Mouse (Mus musculus): ENCODE results near the gene Map4k4.

GRCm38 (mm10) chr1:40072558-40072957 lies 171.8 kb downstream of the Map4k4 start:
- no peak for TF ChIP-seq MAX (IDR thresholded peaks at IDR 0.05; ENCODE audit: low read depth)
- TF ChIP-seq POLR2A (IDR thresholded peaks at IDR 0.05; ENCODE audit: insufficient read length, low read depth) = no peak
- TF ChIP-seq REST (IDR thresholded peaks at IDR 0.05; ENCODE audit: insufficient read depth, insufficient read length) = no peak
- no peak for TF ChIP-seq E2F4 (IDR thresholded peaks at IDR 0.05; ENCODE audit: insufficient read depth)
- TF ChIP-seq POLR2AphosphoS2 (IDR thresholded peaks at IDR 0.05; ENCODE audit: insufficient read length, low read depth) = no peak
- TF ChIP-seq SRF (IDR thresholded peaks at IDR 0.05; ENCODE audit: control insufficient read depth, insufficient read length, low read depth) = no peak
- TF ChIP-seq TCF3 (IDR thresholded peaks at IDR 0.05; ENCODE audit: insufficient read length, low read depth) = no peak
- no peak for TF ChIP-seq CEBPB (IDR thresholded peaks at IDR 0.05; ENCODE audit: insufficient read depth, poor library complexity, severe bottlenecking)
- TF ChIP-seq USF1 (IDR thresholded peaks at IDR 0.05; ENCODE audit: low read depth) = no peak
